Mouse (Mus musculus) common myeloid progenitor, adult 5-6 weeks (primary cell): ENCODE results near the gene Reln. TPM values are rescaled to one million over a fixed set of nuclear protein-coding genes. Genes with fewer than 3 reads are reported as not detected.

ENCODE experiments used
- ATAC-seq: replicated peaks from 2 replicates; pipeline ENCODE4 v1.8.0; 2016; ENCODE audit warnings: low read depth, mild to moderate bottlenecking, moderate TSS enrichment, inconsistent platforms; ENCODE audit not compliant: poor library complexity, severe bottlenecking
- total RNA-seq: library from RNA; stranded (forward); fragments of 200-1000, 187-1606 nt; gene quantifications from 2 replicates; pipeline ENCODE4 v1.2.3, GENCODE M21; 2017

Reln gene
- total RNA-seq, 1 experiment from 2014 or later, result 0.69 TPM

DNA sequence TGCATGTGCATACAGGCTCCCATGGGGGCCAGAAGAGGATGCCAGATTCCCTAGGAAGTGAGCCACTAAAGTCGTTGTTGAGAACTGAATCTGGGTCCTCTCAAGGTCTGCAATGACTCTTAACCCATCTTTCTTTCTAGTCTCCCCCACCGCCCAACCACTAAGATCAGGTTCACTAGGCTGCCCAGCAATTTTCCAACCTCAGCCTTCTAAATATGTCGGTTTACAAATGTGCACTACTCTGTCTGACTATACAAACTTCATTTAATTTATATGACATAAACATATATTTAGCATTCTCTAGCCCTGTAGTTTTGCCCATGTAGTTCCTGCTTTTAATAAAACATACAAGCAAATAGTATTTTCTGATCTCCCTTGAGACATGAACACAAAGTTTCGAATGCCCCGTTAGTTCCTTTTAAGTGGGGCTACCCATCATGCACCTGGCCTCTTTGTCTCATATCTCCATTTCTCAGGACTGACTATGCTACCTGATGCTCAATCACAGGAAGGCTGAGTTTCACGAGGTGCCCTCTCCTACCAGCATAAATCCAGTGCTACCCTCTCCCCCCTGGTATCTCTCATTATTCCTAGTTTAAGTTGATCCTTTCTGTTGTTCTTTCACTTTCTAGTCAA lies 317.1 kb downstream of the Reln start:
- ATAC-seq, result no peak

GRCm38 (mm10) chr5:22025746-22026145 lies 318.8 kb downstream of the Reln start:
- no peak for ATAC-seq

GRCm38 (mm10) chr5:22024108-22024507 lies 320.4 kb downstream of the Reln start:
- no peak for ATAC-seq

DNA sequence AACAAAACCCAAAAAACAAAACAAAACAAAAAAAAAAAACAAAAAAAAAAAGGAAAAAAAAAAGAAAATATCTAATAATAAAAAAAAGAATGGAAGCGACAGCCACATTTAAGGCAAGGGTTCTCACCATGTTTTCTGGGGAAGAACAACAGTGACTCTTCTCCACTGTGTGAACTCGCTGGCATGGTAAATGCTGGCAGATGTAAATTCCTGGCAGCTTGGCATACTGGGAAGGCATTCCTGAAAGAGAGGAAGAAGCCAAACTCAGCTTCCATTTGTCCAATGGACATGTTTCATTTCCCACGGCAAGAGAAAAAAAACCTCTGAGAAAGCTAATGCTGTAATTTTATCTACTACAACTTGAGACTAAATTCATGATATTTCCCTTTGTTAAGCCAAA lies 326.6 kb downstream of the Reln start:
- no peak for ATAC-seq

GRCm38 (mm10) chr5:22014459-22014858 lies 330.0 kb downstream of the Reln start:
- ATAC-seq, result no peak

DNA sequence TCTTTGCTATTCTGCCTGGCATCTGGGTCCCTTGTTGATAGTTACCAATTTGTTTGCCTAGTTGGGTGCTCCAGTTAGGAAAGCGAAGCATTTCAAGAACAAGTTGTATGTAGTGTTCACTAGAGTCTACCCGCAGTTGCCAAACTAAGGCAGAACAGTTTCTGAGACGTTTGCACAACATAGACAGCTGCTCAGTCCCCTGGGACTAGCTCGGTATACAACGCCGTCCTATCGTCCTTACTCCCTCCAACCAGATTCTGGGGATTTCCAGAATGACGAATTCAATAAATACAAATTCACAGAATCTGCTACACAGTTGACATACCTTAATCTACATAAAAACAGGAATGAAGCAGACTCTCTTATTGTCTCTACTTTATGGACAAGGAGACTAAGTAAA lies 335.4 kb downstream of the Reln start:
- no peak for ATAC-seq

GRCm38 (mm10) chr5:22007304-22008059 lies 337.0 kb downstream of the Reln start:
- ATAC-seq, result no peak

DNA sequence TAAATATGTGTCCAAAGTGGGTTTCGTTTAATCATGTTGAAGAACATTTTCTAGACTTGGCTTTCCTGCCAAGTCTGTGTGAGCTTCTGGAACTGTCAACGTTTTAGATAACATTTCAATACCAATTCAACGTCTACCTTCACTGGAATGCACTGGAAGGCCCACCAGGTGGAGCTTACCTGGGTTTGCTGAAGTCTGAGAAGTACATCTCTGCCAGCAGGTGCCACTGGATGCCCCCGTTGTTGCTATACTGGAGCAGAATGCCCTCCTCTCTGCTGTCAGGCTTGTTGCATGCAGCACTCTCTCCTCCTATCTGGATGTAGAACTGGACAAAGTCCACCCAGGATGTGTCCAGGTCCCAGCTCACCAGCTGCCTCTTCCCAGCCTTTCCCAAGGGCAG lies 340.6 kb downstream of the Reln start:
- no peak for ATAC-seq

DNA sequence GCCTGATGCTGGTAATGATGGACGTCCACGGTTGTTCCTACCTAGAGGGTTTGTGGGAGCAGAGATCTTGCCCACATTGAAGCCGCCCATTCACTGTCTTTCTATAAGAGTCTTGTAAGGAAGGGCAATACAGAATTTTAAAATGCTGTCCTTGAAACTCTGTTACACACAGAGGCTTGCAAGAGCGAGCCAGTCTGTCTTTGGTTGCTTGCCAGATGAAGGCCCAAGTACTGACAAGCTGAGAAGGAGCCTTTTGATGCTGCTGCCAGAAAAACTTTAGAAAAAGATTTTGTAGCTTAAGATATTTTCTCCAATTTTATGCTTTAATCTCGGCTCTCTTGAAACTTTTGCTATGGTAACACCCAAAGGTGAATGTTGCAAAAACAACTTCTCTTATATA lies 356.8 kb downstream of the Reln start:
- ATAC-seq, result no peak

GRCm38 (mm10) chr5:21986311-21986710 lies 358.2 kb downstream of the Reln start:
- 0 out of 2 replicates have a peak, but pooled peaks have one; percentile 60 for ATAC-seq

GRCm38 (mm10) chr5:21983021-21983667 lies 361.4 kb downstream of the Reln start:
- ATAC-seq, result no peak

GRCm38 (mm10) chr5:21981216-21981615 lies 363.3 kb downstream of the Reln start:
- ATAC-seq, result no peak

GRCm38 (mm10) chr5:21980544-21980943 lies 364.0 kb downstream of the Reln start:
- ATAC-seq, result no peak

DNA sequence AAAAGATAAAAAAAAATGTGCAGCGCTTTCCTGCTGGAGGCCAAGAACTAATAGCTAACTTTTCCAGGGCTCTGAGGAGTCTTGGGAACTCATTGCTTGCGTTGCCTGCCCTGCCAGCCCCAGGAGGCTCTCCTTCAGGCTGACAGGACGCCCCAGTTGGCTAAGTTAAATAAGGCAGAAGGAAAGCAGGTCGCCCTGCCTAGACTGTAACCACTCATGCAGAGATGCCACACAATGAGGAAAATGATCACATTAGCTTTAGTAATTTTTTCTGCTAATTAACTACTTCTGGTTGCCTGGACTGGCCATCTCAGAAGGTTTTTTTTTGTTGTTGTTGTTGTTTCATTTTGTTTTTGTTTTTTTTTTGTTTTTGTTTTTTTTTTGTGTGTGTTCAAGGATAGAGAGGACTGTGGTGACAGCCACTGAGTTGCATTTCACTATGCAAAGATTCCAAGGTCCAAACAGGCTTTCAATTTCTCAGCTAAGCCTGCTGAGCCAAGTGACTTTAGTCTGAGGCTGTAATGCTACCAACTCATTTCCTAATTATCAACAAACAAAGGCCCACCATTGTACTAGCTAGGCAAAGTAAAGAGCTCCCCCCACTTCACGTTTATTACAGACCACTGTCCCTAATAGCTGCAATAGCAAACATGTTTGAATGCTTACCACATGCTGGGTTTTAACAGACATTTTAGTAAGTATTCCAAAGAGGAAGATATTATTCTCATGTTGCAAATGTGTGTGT lies 371.1 kb downstream of the Reln start:
- ATAC-seq, result no peak

GRCm38 (mm10) chr5:21961796-21962195 lies 382.7 kb downstream of the Reln start:
- ATAC-seq, result no peak

- ATAC-seq, result no peak
Observed at GRCm38 (mm10) chr5:21960151-21960550, 384.4 kb downstream of the Reln start.

- no peak for ATAC-seq
Observed at GRCm38 (mm10) chr5:21957586-21957985, 386.9 kb downstream of the Reln start.

GRCm38 (mm10) chr5:21957061-21957460 lies 387.4 kb downstream of the Reln start:
- ATAC-seq, result no peak

DNA sequence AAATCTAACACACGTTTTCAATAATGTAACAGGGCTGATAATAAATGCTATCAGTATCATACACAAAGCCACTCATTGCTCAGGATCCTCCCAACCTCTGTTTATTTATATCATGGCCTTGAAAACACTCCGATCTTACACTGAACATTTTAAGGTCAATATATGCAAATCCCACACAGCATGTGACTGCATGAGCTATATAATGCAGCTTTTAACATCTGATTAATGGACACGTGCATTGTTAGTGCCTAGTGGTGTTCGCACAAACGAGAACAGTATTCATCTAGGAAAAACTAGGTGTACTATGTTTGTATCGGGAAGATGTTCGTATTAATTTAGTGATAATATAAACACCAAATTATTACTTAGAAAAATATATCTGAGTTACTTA lies 395.0 kb downstream of the Reln start:
- ATAC-seq, result no peak

DNA sequence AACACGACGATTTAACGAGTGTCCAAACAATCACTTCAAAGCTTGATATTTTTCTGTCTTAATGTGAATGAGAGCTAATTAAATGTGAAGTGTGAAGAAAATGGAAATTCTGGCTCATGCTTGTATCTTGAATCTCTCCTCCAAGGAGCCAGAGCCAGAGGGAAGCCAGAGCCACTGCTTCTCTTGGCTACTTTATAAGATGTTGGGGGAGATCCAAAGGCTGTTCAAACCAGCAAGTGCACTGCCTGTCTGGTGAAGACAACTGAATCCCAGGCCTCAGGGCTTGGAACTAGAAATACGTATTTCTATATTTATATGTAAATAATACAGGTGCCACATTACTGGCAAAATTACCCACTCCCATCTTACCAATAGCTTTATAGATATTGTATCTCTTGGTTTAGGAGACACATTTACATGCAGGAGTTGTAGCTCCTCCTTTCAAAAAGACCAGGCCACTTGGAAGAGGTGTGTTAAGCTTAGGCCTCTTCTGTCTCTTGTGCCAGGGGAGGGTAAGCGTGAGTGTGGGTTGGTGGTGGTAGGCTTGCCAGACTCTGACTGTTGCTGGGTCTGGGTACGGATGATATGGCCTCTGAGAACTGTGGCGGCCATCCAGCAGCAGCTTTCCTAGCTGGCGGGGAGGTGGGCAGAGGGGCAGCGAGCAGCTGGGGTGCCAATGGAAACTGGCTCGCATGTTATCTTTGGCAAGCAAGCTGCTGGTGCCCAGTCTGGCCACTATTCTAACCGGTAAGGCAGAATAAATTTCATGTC lies 395.6 kb downstream of the Reln start:
- ATAC-seq, result no peak
